Mouse (Mus musculus): ENCODE data around the gene Olfr1234. TPM values are rescaled to one million over a fixed set of nuclear protein-coding genes. Genes with fewer than 3 reads are reported as not detected.

Olfr1234 gene
- not detected for total RNA-seq (2021)
- long read RNA-seq, result 0 reads

GRCm38 (mm10) chr2:89364765-89365164 is at the start of gene Olfr1234:
Gene Olfr1234 (minus strand): TSS chr2:89364865.
- no peak for DNase-seq (ENCODE audit: low spot score in 2 of 2)

DNA sequence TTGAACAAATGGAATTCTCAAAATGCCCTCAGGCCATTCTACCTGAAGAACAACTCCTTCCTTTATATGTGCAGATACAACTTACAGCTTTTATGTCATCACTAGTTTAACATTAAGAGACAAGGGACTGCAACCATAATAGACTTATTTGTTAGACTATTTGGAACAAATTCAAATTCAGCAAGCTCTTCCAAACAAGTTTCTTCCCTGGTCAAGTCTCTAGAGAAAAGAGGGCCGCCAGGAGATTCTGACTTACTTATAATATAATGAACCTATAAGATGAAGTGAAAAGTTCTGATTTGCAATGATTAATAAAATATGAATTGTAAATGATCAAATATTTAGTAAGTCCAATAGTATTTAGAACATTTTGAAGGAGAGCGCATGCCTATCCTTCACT is 44.9 kb upstream of the Olfr1234 start, which contains the start of gene Olfr1238:
Gene Olfr1238, minus strand, starts transcription at position 101 of the 400 bp plus-strand sequence.
- DNase-seq (ENCODE audit: low spot score in 2 of 2), result no peak

DNA sequence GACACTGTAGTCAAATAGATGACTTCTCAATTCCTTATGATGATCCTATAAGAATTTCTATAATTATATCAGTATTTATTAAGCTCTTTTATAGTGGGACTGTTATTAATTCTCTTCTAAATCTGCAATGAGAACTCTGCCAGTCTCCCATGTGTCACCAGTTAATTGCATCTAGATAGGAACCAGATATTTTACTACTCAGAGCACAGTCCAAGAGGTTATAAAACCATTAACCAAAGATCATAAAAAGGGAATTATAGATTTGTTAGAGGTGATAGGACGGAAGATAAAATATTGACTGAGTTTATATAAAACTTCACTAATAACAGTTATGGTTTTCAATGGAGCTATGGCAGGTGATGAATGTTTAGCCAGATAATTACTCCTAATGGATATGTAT is 36.2 kb upstream of the Olfr1234 start:
- DNase-seq (ENCODE audit: low spot score in 2 of 2), result no peak

DNA sequence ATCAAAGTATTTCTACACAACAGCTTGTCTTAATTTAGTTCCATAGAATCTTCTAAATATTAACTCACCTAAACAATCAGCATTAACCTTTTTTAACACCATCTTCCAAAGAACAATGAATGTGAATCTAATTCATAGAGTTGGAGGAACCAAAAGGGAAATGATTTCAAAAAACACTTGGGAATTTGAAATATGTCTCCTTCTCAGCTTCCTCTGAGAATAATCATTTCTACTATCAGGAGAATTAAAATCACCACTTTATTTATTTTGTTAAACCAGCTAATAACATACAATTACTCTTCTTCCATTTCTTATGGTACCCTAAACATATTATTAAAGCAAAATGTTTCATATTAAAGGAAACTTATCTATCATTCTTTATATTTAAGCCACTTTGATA is 22.4 kb downstream of the Olfr1234 start, which contains the start of gene Olfr1233:
Gene Olfr1233, minus strand, starts transcription at position 101 of the 400 bp plus-strand sequence.
- DNase-seq (ENCODE audit: low spot score in 2 of 2), result no peak

GRCm38 (mm10) chr2:89329575-89329974 is 35.1 kb downstream of the Olfr1234 start, which contains the start of gene Olfr1232:
Gene Olfr1232 (minus strand): TSS chr2:89329675.
- DNase-seq (ENCODE audit: low spot score in 2 of 2), result no peak

Other genes with a start within 250 kb of the Olfr1234 start
- not detected for gene Olfr1221, start 247.6 kb downstream of the Olfr1234 start, total RNA-seq (2021)
- gene Olfr1222, start 231.8 kb downstream of the Olfr1234 start, total RNA-seq (2021), result not detected
- gene Olfr1223, start 213.3 kb downstream of the Olfr1234 start, total RNA-seq (2021), result not detected
- not detected for gene Olfr1224-ps1, start 200.8 kb downstream of the Olfr1234 start, total RNA-seq (2021)
- not detected for gene Olfr1225, start 190.2 kb downstream of the Olfr1234 start, total RNA-seq (2021)
- gene Olfr1226, start 164.8 kb downstream of the Olfr1234 start, total RNA-seq (2021), result not detected
- not detected for gene Olfr1228, start 110.8 kb downstream of the Olfr1234 start, total RNA-seq (2021)
- not detected for gene Olfr1229, start 76.9 kb downstream of the Olfr1234 start, total RNA-seq (2021)
- not detected for gene Olfr1230, start 67.6 kb downstream of the Olfr1234 start, total RNA-seq (2021)
- gene Olfr1231, start 57.8 kb downstream of the Olfr1234 start, total RNA-seq (2021), result not detected
- gene Olfr1232, start 35.2 kb downstream of the Olfr1234 start, total RNA-seq (2021), result not detected
- gene Olfr1233, start 22.5 kb downstream of the Olfr1234 start, total RNA-seq (2021), result not detected
- not detected for gene Olfr1238, start 44.8 kb upstream of the Olfr1234 start, total RNA-seq (2021)
- not detected for gene Olfr1239, start 55.5 kb upstream of the Olfr1234 start, total RNA-seq (2021)
- gene Olfr1240, start 78.1 kb upstream of the Olfr1234 start, total RNA-seq (2021), result not detected
- not detected for gene Olfr1241, start 122.3 kb upstream of the Olfr1234 start, total RNA-seq (2021)
- gene Olfr1242, start 133.5 kb upstream of the Olfr1234 start, total RNA-seq (2021), result not detected
- not detected for gene Olfr1243, start 166.6 kb upstream of the Olfr1234 start, total RNA-seq (2021)
- not detected for gene Olfr1245, start 213.6 kb upstream of the Olfr1234 start, total RNA-seq (2021)
- not detected for gene Olfr1246, start 228.3 kb upstream of the Olfr1234 start, total RNA-seq (2021)
- gene Olfr1247, start 249.3 kb upstream of the Olfr1234 start, total RNA-seq (2021), result not detected

Measured in layer of hippocampus, postnatal 10 days (tissue).